Mouse (Mus musculus) heart, embryonic 15.5 days (tissue): ENCODE data around the gene Memo1. TPM values are rescaled to one million over a fixed set of nuclear protein-coding genes. Genes with fewer than 3 reads are reported as not detected.
"Not testable (repeated sequence)": the region's sequence is repeated elsewhere in the genome, so short reads cannot be mapped to it uniquely, and the experiment has no call there.

ENCODE experiments used
- ATAC-seq: fragments of 200-750 bp; cut with Nextera tagmentation; replicated peaks from 2 replicates; pipeline ENCODE4 v1.8.0; 2017; ENCODE audit warnings: low read depth, moderate TSS enrichment; ENCODE audit not compliant: insufficient number of reproducible peaks, insufficient read depth, low FRiP score
- H3K27ac ChIP-seq: fragments of 300-500 bp; sonication (generic); 2 replicates; pipeline ENCODE4 v1.5.1; 2015; ENCODE audit warnings: mild to moderate bottlenecking, inconsistent platforms
- H3K27me3 ChIP-seq: fragments of 300-500 bp; sonication (generic); 2 replicates; pipeline ENCODE4 v1.6.1; 2015; ENCODE audit warnings: inconsistent platforms
- H3K36me3 ChIP-seq: fragments of 300-500 bp; sonication (generic); 2 replicates; pipeline ENCODE4 v1.6.1; 2015; ENCODE audit warnings: mild to moderate bottlenecking, inconsistent platforms
- H3K4me1 ChIP-seq: fragments of 300-500 bp; sonication (generic); replicated peaks from 2 replicates; pipeline ENCODE4 v1.6.1; 2015; ENCODE audit warnings: inconsistent platforms
- H3K4me2 ChIP-seq: fragments of 300-500 bp; sonication (generic); 2 replicates; pipeline ENCODE4 v1.6.1; 2015; ENCODE audit warnings: inconsistent platforms, mild to moderate bottlenecking, moderate library complexity
- H3K4me3 ChIP-seq: fragments of 300-500 bp; sonication (generic); 2 replicates; pipeline ENCODE4 v1.5.1; 2015; ENCODE audit warnings: mild to moderate bottlenecking, inconsistent platforms
- H3K9ac ChIP-seq: fragments of 300-500 bp; sonication (generic); 2 replicates; pipeline ENCODE4 v1.6.1; 2015; ENCODE audit warnings: mild to moderate bottlenecking, inconsistent platforms
- H3K9me3 ChIP-seq: fragments of 300-500 bp; sonication (generic); replicated peaks from 2 replicates; pipeline ENCODE4 v1.6.1; 2016; ENCODE audit warnings: inconsistent platforms
- WGBS: fragments of 180-500 bp; shearing (Covaris S2); methylation state at CpG from one replicate; pipeline ENCODE4 v1.1.7; 2015; ENCODE audit warnings: mixed read lengths; 5-methylcytosine and 5-hydroxymethylcytosine counted together
- polyA plus RNA-seq: library from polyadenylated mRNA; unstranded; fragments of >200 nt; fragmentation: Nextera tagmentation; extraction: Ambion mirVana; gene quantifications from 2 replicates; pipeline ENCODE4 v1.2.1, GENCODE M21; 2015

Memo1 gene
- polyA plus RNA-seq, result 59.8 and 64.1 TPM in 2 replicates

GRCm38 (mm10) chr17:74295026-74295970 lies at the start of gene Memo1:
Gene Memo1, minus strand, starts transcription at chr17:74295521.
- H3K36me3 ChIP-seq, result peaks cover 4% of the 10 kb centered on the region; the same call in 1 of the 2 replicates
- 1% methylated on average over 63 of the region's 110 CpGs for WGBS
- H3K27me3 ChIP-seq, result no peaks in the 10 kb centered on the region
- peak within 1 kb of the TSS; percentile 83 for H3K4me2 ChIP-seq
- no peaks in the 10 kb centered on the region for H3K9me3 ChIP-seq
- H3K4me3 ChIP-seq, result peak within 1 kb of the TSS; percentile 92
- peak; percentile 89 for ATAC-seq
- peak within 1 kb of the TSS; percentile 99 for H3K27ac ChIP-seq
- peaks cover 20% of the 10 kb centered on the region for H3K4me1 ChIP-seq
- peak within 1 kb of the TSS; percentile 95 for H3K9ac ChIP-seq

- WGBS, result 66% methylated on average over 5 of the region's 5 CpGs
- Histone ChIP-seq H3K36me3 (peaks cover 8% of the 10 kb centered on the region; the same call in 1 of the 2 replicates), H3K4me3 (no peak overlapping the region), H3K27me3 (no peaks in the 10 kb centered on the region), H3K27ac (no peak overlapping the region), H3K9me3 (no peaks in the 10 kb centered on the region), H3K4me2 (peak overlapping the region; percentile 77), H3K9ac (no peak overlapping the region), H3K4me1 (peaks cover 26% of the 10 kb centered on the region)
- ATAC-seq, result no peak
Measured at GRCm38 (mm10) chr17:74341151-74341550, 45.8 kb upstream of the Memo1 start.

DNA sequence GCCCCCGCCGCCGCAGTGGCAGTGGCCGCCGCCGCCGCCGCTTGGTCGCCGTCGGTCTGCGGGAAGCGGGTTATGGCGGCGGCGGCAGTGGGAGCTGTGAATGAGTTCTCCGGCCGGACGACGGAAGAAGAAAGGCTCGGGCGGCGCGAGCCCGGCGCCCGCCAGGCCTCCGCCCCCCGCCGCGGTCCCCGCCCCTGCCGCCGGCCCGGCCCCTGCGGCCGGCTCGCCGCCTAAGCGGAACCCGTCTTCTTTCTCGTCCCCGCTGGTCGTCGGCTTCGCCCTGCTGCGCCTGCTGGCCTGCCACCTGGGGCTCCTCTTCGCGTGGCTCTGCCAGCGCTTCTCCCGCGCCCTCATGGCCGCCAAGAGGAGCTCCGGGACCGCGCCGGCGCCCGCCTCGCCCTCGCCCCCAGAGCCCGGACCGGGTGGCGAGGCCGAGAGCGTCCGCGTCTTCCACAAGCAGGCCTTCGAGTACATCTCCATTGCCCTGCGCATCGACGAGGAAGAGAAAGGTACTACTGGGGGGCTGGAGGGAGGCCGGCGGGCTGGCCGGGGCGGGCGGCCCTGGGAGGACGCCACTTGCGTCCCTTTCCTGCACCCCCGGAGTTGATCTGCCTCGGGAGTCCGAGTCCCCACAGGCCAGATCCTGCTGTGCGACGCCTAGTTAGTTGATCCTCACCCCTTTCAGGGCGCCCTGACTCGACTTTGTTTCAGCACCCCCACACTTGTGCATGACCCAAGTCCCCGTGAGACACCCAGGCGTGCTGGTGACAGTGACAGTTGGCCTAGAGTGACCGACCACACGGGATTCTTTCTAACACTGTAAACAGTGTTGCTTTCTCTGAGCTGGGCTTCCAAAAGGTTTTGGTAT lies 43.9 kb upstream of the Memo1 start, which contains the start of gene Spast:
Gene Spast, plus strand, starts transcription at position 51 of the 868 bp plus-strand sequence.
- H3K27ac ChIP-seq, result peak within 1 kb of the TSS; percentile 95
- H3K9me3 ChIP-seq, result no peaks in the 10 kb centered on the region
- peaks cover 26% of the 10 kb centered on the region for H3K4me1 ChIP-seq
- 1% methylated on average over 60 of the region's 90 CpGs for WGBS
- H3K4me2 ChIP-seq, result peak within 1 kb of the TSS; percentile 77
- peak; percentile 83 for ATAC-seq
- H3K36me3 ChIP-seq, result peaks cover 4% of the 10 kb centered on the region; the same call in 1 of the 2 replicates
- no peaks in the 10 kb centered on the region for H3K27me3 ChIP-seq
- H3K4me3 ChIP-seq, result peak within 1 kb of the TSS; percentile 93
- peak within 1 kb of the TSS; percentile 92 for H3K9ac ChIP-seq

DNA sequence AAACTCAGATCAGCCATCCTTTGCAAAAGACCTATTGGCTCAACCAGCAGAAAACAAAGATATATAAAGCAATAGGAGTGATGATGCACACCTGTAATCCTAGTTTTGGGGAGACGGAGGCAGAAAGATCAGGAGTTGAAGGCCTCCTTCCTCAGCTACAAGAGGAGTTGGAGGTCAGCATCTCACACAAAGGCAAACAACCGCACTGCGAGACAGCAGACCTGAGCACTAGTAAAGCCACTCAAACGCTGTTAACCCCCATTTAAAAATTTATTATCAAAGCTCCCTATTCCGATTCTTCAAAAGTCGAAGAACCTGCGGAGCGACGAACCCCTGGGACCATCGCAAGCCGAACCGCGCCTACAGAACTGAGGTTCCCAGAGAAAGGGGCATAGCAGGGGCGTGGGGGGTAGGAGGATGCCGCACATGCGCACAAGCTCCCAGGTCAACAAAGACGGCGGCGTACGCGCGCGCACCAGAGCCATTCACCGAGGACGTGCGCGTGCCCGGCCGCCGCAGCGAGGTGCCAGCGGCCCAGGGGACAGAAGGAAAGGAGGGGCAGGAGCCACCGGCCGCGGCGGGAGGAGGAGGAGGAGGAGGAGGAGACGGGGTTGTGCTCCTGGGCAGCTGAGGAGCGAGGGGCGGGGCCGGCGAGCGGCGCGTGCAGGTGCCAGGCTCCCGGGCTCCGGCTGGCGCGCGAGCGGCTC lies 43.1 kb upstream of the Memo1 start:
- no peaks in the 10 kb centered on the region for H3K27me3 ChIP-seq

DNA sequence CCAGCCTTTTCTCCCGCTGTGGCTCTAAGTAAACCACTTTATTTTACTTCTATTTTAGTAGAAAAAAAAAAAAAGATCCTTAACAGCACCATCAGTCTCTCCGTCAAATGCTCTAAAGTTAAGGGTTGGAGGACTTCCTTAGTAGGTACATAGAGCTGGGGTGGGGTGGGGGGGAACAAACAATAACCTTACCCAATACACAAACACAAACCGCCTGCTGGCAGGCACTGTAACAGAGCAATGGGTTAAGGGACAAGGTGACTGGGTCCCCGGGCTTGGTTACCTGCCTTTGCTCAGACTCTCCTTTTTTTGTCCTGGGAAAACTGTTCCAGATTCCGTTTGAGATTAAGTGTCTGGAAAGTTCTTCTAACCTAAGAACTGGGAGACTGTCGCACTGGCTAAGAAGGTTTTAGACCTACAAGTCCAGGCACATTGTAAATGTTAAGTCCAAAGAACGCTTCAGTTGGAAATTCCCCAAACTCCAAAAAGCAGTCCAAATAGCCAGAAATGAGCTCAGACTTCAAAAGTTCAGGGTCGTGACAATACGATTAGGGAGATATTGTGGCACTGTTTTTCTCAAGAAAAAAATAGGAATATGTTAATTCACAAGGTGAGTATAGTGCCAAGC lies 35.8 kb upstream of the Memo1 start:
- no peak overlapping the region for H3K4me3 ChIP-seq
- no peaks in the 10 kb centered on the region for H3K36me3 ChIP-seq
- H3K4me2 ChIP-seq, result no peak overlapping the region
- no peaks in the 10 kb centered on the region for H3K27me3 ChIP-seq
- H3K27ac ChIP-seq, result no peak overlapping the region
- no peak for ATAC-seq
- no peaks in the 10 kb centered on the region for H3K4me1 ChIP-seq
- 70% methylated on average over 9 of the region's 9 CpGs for WGBS
- H3K9me3 ChIP-seq, result no peaks in the 10 kb centered on the region
- no peak overlapping the region for H3K9ac ChIP-seq

More for the DNA sequence above, 43.1 kb upstream of the Memo1 start:
- peak; percentile 95 for ATAC-seq
- H3K36me3 ChIP-seq, result no peaks in the 10 kb centered on the region
- peaks cover 26% of the 10 kb centered on the region for H3K4me1 ChIP-seq
- no peaks in the 10 kb centered on the region for H3K9me3 ChIP-seq
- H3K27ac ChIP-seq, result peak overlapping the region; percentile 95
- WGBS, result 0% methylated on average over 34 of the region's 50 CpGs
- peak overlapping the region; percentile 77 for H3K4me2 ChIP-seq
- peak overlapping the region; percentile 92 for H3K9ac ChIP-seq
- peak overlapping the region; percentile 93 for H3K4me3 ChIP-seq

GRCm38 (mm10) chr17:74328146-74328545 lies 32.8 kb upstream of the Memo1 start:
- H3K4me3 ChIP-seq, H3K36me3 ChIP-seq, ATAC-seq, H3K27me3 ChIP-seq, H3K9ac ChIP-seq, H3K4me1 ChIP-seq, H3K27ac ChIP-seq, H3K9me3 ChIP-seq, H3K4me2 ChIP-seq: not testable (repeated sequence)
- 41% methylated on average over 2 of the region's 2 CpGs for WGBS

- H3K27ac ChIP-seq, H3K36me3 ChIP-seq, H3K27me3 ChIP-seq, H3K9ac ChIP-seq, ATAC-seq, H3K4me1 ChIP-seq, H3K4me2 ChIP-seq, H3K9me3 ChIP-seq, H3K4me3 ChIP-seq: not testable (repeated sequence)
- WGBS, result 84% methylated on average over 7 of the region's 7 CpGs
Measured at GRCm38 (mm10) chr17:74327195-74327594, 31.9 kb upstream of the Memo1 start.

DNA sequence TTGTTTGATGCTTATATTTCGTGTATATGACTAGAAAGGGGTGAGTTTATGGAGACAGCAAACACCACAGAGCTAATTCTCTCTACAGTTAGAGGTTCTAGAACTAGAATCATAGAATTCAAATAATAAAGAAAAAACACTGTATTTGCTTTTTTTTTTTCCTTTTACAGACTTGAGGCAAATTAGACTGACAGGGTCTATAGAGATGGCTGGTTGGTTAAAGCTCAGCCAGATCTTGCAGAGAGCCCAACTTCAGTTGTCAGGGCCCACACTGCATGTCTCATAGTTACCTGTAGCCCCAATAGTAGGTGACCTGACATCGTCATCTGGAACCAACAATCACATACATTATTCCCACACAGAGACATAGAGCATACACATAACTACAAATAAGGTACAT lies 28.5 kb upstream of the Memo1 start, which contains the start of gene Dpy30:
Gene Dpy30, minus strand, starts transcription at position 101 of the 400 bp plus-strand sequence.
- no peaks in the 10 kb centered on the region for H3K27me3 ChIP-seq
- H3K27ac ChIP-seq, result no peak within 1 kb of the TSS
- no peak within 1 kb of the TSS for H3K4me3 ChIP-seq
- no peaks in the 10 kb centered on the region for H3K9me3 ChIP-seq
- 74% methylated on average over 2 of the region's 2 CpGs for WGBS
- no peaks in the 10 kb centered on the region for H3K4me1 ChIP-seq
- H3K4me2 ChIP-seq, result no peak within 1 kb of the TSS
- no peaks in the 10 kb centered on the region for H3K36me3 ChIP-seq
- H3K9ac ChIP-seq, result no peak within 1 kb of the TSS
- no peak for ATAC-seq

DNA sequence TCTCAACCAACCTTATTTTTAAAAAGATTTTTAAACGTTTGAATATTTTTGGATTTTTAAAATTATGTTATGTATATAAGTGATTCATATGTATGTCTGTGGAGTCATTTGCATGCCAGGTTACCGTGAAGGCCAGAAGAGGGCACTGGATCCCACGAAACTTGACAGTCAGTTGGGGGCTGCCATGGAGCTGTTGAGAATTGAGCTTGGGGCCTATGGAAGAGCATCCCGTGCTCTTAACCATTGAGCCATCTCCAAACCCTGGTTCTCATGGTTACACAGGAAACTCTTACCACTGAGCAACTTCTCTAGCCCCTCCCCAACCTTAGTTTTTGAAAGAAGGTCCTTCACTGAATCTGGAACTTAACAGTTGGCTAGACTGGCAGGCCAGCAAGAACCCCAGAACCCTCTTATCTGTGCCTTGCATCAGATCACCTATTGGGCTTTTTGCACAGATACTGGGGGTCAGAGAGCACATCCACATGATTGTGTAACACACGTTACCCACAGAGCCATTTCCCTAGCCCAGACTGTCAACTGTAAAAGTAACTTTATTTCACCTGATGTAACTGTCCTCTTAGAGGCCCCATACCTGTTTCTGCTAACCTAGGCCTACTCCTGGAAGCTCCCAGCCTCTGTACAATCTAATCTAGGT lies 27.2 kb upstream of the Memo1 start:
- no peaks in the 10 kb centered on the region for H3K4me1 ChIP-seq
- H3K27ac ChIP-seq, result no peak overlapping the region
- no peaks in the 10 kb centered on the region for H3K36me3 ChIP-seq
- no peak overlapping the region for H3K4me2 ChIP-seq
- WGBS, result 55% methylated on average over 5 of the region's 5 CpGs
- no peaks in the 10 kb centered on the region for H3K27me3 ChIP-seq
- H3K9ac ChIP-seq, result no peak overlapping the region
- H3K4me3 ChIP-seq, result no peak overlapping the region
- H3K9me3 ChIP-seq, result no peaks in the 10 kb centered on the region
- ATAC-seq, result no peak

- WGBS, result 92% methylated on average over 6 of the region's 6 CpGs
- no peak for ATAC-seq
- no peak overlapping the region for H3K9ac ChIP-seq
- H3K4me2 ChIP-seq, result no peak overlapping the region
- no peaks in the 10 kb centered on the region for H3K9me3 ChIP-seq
- H3K27ac ChIP-seq, result no peak overlapping the region
- peaks cover 5% of the 10 kb centered on the region; the same call in 1 of the 2 replicates for H3K36me3 ChIP-seq
- H3K27me3 ChIP-seq, result no peaks in the 10 kb centered on the region
- H3K4me1 ChIP-seq, result peaks cover 14% of the 10 kb centered on the region
- H3K4me3 ChIP-seq, result no peak overlapping the region
Measured at GRCm38 (mm10) chr17:74318721-74319120, 23.4 kb upstream of the Memo1 start.
